Mouse (Mus musculus) layer of hippocampus, postnatal 14 days (tissue): ENCODE results near the gene Adam17. TPM values are rescaled to one million over a fixed set of nuclear protein-coding genes. Genes with fewer than 3 reads are reported as not detected.

Experiments used
- DNase-seq, 2 experiments: peaks; one replicate each; pipeline ENCODE4 v3.0.0; 2021 to 2022; ENCODE audit warnings: low spot score in 2 of 2, mixed read lengths in 1 of 2
- total RNA-seq, 2 experiments: library from RNA; stranded (reverse); gene quantifications; 2 replicates each; pipeline ENCODE4 v1.2.3; 2021

Gene Adam17
- total RNA-seq, 2 experiments from 2014 or later = 22.8 to 26.3 TPM

GRCm38 (mm10) chr12:21363195-21363594, 10.2 kb downstream of the Adam17 start:
- DNase-seq = no peak

GRCm38 (mm10) chr12:21362686-21363085, 10.7 kb downstream of the Adam17 start:
- DNase-seq = no peak

GRCm38 (mm10) chr12:21353681-21354080, 19.8 kb downstream of the Adam17 start:
- DNase-seq = no peak

GRCm38 (mm10) chr12:21350113-21350876, 23.1 kb downstream of the Adam17 start:
- DNase-seq = no peak

- DNase-seq = no peak
These were observed 26.5 kb downstream of the Adam17 start for GRCm38 (mm10) chr12:21346972-21347371.

GRCm38 (mm10) chr12:21340674-21341073, 32.8 kb downstream of the Adam17 start:
- no peak for DNase-seq

- no peak for DNase-seq
These were observed 36.3 kb downstream of the Adam17 start for GRCm38 (mm10) chr12:21337171-21337570.

GRCm38 (mm10) chr12:21335869-21336268, 37.6 kb downstream of the Adam17 start:
- DNase-seq = peak; percentile 37 to 84

GRCm38 (mm10) chr12:21333766-21334165, 39.7 kb downstream of the Adam17 start:
- DNase-seq = no peak

GRCm38 (mm10) chr12:21333021-21333420, 40.4 kb downstream of the Adam17 start:
- no peak for DNase-seq

GRCm38 (mm10) chr12:21331711-21332110, 41.7 kb downstream of the Adam17 start:
- DNase-seq = no peak

GRCm38 (mm10) chr12:21330961-21331576, 42.4 kb downstream of the Adam17 start:
- no peak for DNase-seq

GRCm38 (mm10) chr12:21329661-21330400, 43.6 kb downstream of the Adam17 start:
- no peak for DNase-seq

GRCm38 (mm10) chr12:21326325-21326724, 47.1 kb downstream of the Adam17 start:
- DNase-seq = no peak

GRCm38 (mm10) chr12:21325266-21325665, 48.2 kb downstream of the Adam17 start:
- no peak for DNase-seq

GRCm38 (mm10) chr12:21324101-21324500, 49.3 kb downstream of the Adam17 start:
- no peak for DNase-seq

- DNase-seq = no peak
These were observed 50.6 kb downstream of the Adam17 start for GRCm38 (mm10) chr12:21322856-21323255.

GRCm38 (mm10) chr12:21322296-21322695, 51.1 kb downstream of the Adam17 start:
- no peak for DNase-seq

- no peak for DNase-seq
These were observed 52.3 kb downstream of the Adam17 start for GRCm38 (mm10) chr12:21321170-21321569.

GRCm38 (mm10) chr12:21320317-21320716, 53.1 kb downstream of the Adam17 start:
- DNase-seq = no peak

- DNase-seq = peak; percentile 32 to 55
These were observed 55.1 kb downstream of the Adam17 start for GRCm38 (mm10) chr12:21318143-21318895.
